Mouse (Mus musculus) left cerebral cortex, postnatal 14 days (tissue): Measurements from ENCODE around the gene Rgs21. TPM values are rescaled to one million over a fixed set of nuclear protein-coding genes. Genes with fewer than 3 reads are reported as not detected.

Experiments
- DNase-seq, 2 experiments: peaks; one replicate each; pipeline ENCODE4 v3.0.0; 2021 to 2022; ENCODE audit warnings: low spot score in 2 of 2, mixed read lengths in 1 of 2
- intact Hi-C: fragments of 180-260 bp; cut with DNase I; formaldehyde crosslinking; loops from one replicate; pipeline ENCODE4 v1.15.1; 2025
- long read RNA-seq, 2 experiments: library from polyadenylated mRNA; stranded (forward); transcript quantifications; one replicate each; pipeline ENCODE4 v2.0.0; 2021
- total RNA-seq, 2 experiments: library from RNA; stranded (reverse); gene quantifications; 2 replicates each; pipeline ENCODE4 v1.2.3; 2021

The Rgs21 gene
- not detected for total RNA-seq
- long read RNA-seq, experiment 1: 0 reads
- long read RNA-seq, experiment 2: 0 reads

GRCm38 (mm10) chr1:144567567-144567966, at the start of gene Rgs21:
Gene Rgs21, minus strand, starts transcription at chr1:144567667.
- intact Hi-C loops: no loop called here
- no peak for DNase-seq

- intact Hi-C loops: no loop called here
- DNase-seq: no peak
Observed at GRCm38 (mm10) chr1:144604071-144604470, 36.6 kb upstream of the Rgs21 start.

GRCm38 (mm10) chr1:144602987-144603386, 35.5 kb upstream of the Rgs21 start:
- DNase-seq: no peak
- intact Hi-C loops: no loop called here

- DNase-seq: no peak
- intact Hi-C loops: no loop called here
Observed at GRCm38 (mm10) chr1:144579321-144579720, 11.9 kb upstream of the Rgs21 start.

GRCm38 (mm10) chr1:144572972-144573371, 5.5 kb upstream of the Rgs21 start:
- intact Hi-C loops: no loop called here
- no peak for DNase-seq

- DNase-seq: no peak
- intact Hi-C loops: no loop called here
Observed at GRCm38 (mm10) chr1:144569905-144570304, 2.4 kb upstream of the Rgs21 start.

- DNase-seq: no peak
- intact Hi-C loops: no loop called here
Observed at GRCm38 (mm10) chr1:144545142-144545541, 22.3 kb downstream of the Rgs21 start.

- intact Hi-C loops: no loop called here
- no peak for DNase-seq
Observed at GRCm38 (mm10) chr1:144544497-144544961, 22.9 kb downstream of the Rgs21 start.

GRCm38 (mm10) chr1:144531746-144532145, 35.7 kb downstream of the Rgs21 start:
- no peak for DNase-seq
- intact Hi-C loops: no loop called here

- intact Hi-C loops: no loop called here
Observed at GRCm38 (mm10) chr1:144517878-144518426, 49.5 kb downstream of the Rgs21 start.

GRCm38 (mm10) chr1:144502241-144502640, 65.2 kb downstream of the Rgs21 start:
- intact Hi-C loops: no loop called here
- peak; percentile 9 to 32 for DNase-seq

More at GRCm38 (mm10) chr1:144517878-144518426, 49.5 kb downstream of the Rgs21 start:
- peak; percentile 58 to 62 for DNase-seq

- no peak for DNase-seq
- intact Hi-C loops: no loop called here
Observed at GRCm38 (mm10) chr1:144500423-144500822, 67.0 kb downstream of the Rgs21 start.

- DNase-seq: no peak
- intact Hi-C loops: no loop called here
Observed at GRCm38 (mm10) chr1:144499719-144500118, 67.7 kb downstream of the Rgs21 start.

- intact Hi-C loops: no loop called here
- DNase-seq: no peak
Observed at GRCm38 (mm10) chr1:144498725-144499124, 68.7 kb downstream of the Rgs21 start.

GRCm38 (mm10) chr1:144498051-144498450, 69.4 kb downstream of the Rgs21 start:
- intact Hi-C loops: no loop called here
- DNase-seq: peak in 1 of 2 experiments; percentile 15

- no peak for DNase-seq
- intact Hi-C loops: no loop called here
Observed at GRCm38 (mm10) chr1:144493336-144493735, 74.1 kb downstream of the Rgs21 start.

- intact Hi-C loops: no loop called here
- DNase-seq: peak in 1 of 2 experiments; percentile 2
Observed at GRCm38 (mm10) chr1:144488223-144488835, 79.1 kb downstream of the Rgs21 start.
